Mouse (Mus musculus): ENCODE results near the gene Got1.

- TF ChIP-seq CTCF (IDR thresholded peaks at IDR 0.05; ENCODE audit: borderline replicate concordance, insufficient read depth, low read length): no peak
- TF ChIP-seq POLR2A (IDR thresholded peaks at IDR 0.05; ENCODE audit: low read depth, low read length): no peak
Measured at GRCm38 (mm10) chr19:43511621-43512620, 12.5 kb downstream of the Got1 start.

Measured in embryonic fibroblast, embryonic 13.5 days (primary cell).